Mouse (Mus musculus): ENCODE data around the gene Anxa3.
A peak's percentile ranks its signal among the peaks of the same experiment; 100 is the strongest.

Gene Anxa3

GRCm38 (mm10) chr5:96848386-96848785 lies 55.2 kb downstream of the Anxa3 start:
- DNase-seq: no peak

GRCm38 (mm10) chr5:96849232-96849631 lies 56.1 kb downstream of the Anxa3 start:
- no peak for DNase-seq

- DNase-seq: no peak
These were observed 60.3 kb downstream of the Anxa3 start for GRCm38 (mm10) chr5:96853451-96853850.

GRCm38 (mm10) chr5:96854350-96854749 lies 61.2 kb downstream of the Anxa3 start:
- peak; percentile 7 to 39 for DNase-seq

GRCm38 (mm10) chr5:96859938-96860337 lies 66.8 kb downstream of the Anxa3 start:
- DNase-seq: no peak

GRCm38 (mm10) chr5:96867171-96867570 lies 74.0 kb downstream of the Anxa3 start:
- no peak for DNase-seq

GRCm38 (mm10) chr5:96868893-96869292 lies 75.8 kb downstream of the Anxa3 start:
- no peak for DNase-seq

GRCm38 (mm10) chr5:96870996-96871395 lies 77.9 kb downstream of the Anxa3 start:
- DNase-seq: peak; percentile 7 to 11

GRCm38 (mm10) chr5:96878178-96878577 lies 85.0 kb downstream of the Anxa3 start:
- peak; percentile 26 to 65 for DNase-seq

GRCm38 (mm10) chr5:96878851-96879540 lies 85.9 kb downstream of the Anxa3 start:
- DNase-seq: no peak

- DNase-seq: no peak
These were observed 87.1 kb downstream of the Anxa3 start for GRCm38 (mm10) chr5:96880231-96880630.

GRCm38 (mm10) chr5:96881118-96881517 lies 88.0 kb downstream of the Anxa3 start:
- DNase-seq: no peak

- no peak for DNase-seq
These were observed 88.5 kb downstream of the Anxa3 start for GRCm38 (mm10) chr5:96881613-96882012.

- DNase-seq: no peak
These were observed 92.1 kb downstream of the Anxa3 start for GRCm38 (mm10) chr5:96885202-96885601.

- DNase-seq: no peak
These were observed 95.3 kb downstream of the Anxa3 start for GRCm38 (mm10) chr5:96888396-96888795.

- DNase-seq: peak; percentile 19 to 40
These were observed 97.2 kb downstream of the Anxa3 start for GRCm38 (mm10) chr5:96890367-96890766.

Data from kidney, postnatal 36 days (tissue).